Mouse (Mus musculus): ENCODE data around the gene Ift74.

DNA sequence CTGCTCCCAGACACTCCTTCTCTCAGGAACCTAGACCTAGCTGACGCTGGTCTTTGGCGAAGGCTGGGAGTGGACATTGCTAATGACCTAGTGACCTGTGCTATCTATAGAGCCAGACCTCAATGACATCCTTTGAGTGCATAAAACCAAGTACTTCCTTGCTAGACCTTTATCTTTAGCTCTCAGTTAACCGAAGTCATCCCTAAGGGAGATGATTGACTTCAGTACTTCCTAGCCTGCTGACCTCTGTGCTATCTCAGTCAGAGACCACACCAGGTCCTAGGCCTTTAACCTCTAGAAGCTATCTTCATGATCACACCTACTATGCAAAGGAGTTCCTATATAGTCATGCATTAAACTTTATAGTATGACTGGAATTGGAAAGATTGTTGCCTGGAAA lies 4.0 kb upstream of the Ift74 start:
- TF ChIP-seq POLR2A (IDR thresholded peaks at IDR 0.05; ENCODE audit: low read depth, low read length) (no peak), CTCF (IDR thresholded peaks at IDR 0.05; ENCODE audit: extremely low read depth, insufficient read depth, insufficient read length, insufficient replicate concordance) (no peak)
